Mouse (Mus musculus) embryonic facial prominence, embryonic 14.5 days (tissue): ENCODE measurements at regions not wholly inside any gene's neighbourhood (a gene's known extent, or its start where the extent isn't known, plus 50 kb on each side); places are given as distances from the start of the nearest gene placed in this dataset.

ENCODE experiments used
- ATAC-seq: fragments of 200-750 bp; cut with Nextera tagmentation; 2 replicates; pipeline ENCODE4 v1.8.0; 2017; ENCODE audit warnings: low read depth, moderate number of reproducible peaks, moderate TSS enrichment
- DNase-seq: peaks from one replicate; pipeline ENCODE4 v3.0.0-alpha.2; 2015; ENCODE audit warnings: low spot score
- H3K27ac ChIP-seq: fragments of 300-500 bp; sonication (generic); replicated peaks from 2 replicates; pipeline ENCODE4 v1.5.1; 2014; ENCODE audit warnings: low read depth, mild to moderate bottlenecking, low read length, moderate library complexity
- H3K27me3 ChIP-seq: fragments of 300-500 bp; sonication (generic); replicated peaks from 2 replicates; pipeline ENCODE4 v1.6.1; 2014; ENCODE audit warnings: low read length; ENCODE audit not compliant: control insufficient read depth, insufficient read depth
- H3K36me3 ChIP-seq: fragments of 300-500 bp; sonication (generic); 2 replicates; pipeline ENCODE4 v1.6.1; 2014; ENCODE audit warnings: low read length, mixed read lengths; ENCODE audit not compliant: control insufficient read depth, insufficient read depth
- H3K4me1 ChIP-seq: fragments of 300-500 bp; sonication (generic); 2 replicates; pipeline ENCODE4 v1.6.1; 2014; ENCODE audit warnings: antibody characterized with exemption, low read length; ENCODE audit not compliant: control insufficient read depth, insufficient read depth
- H3K4me2 ChIP-seq: fragments of 300-500 bp; sonication (generic); 2 replicates; pipeline ENCODE4 v1.6.1; 2014; ENCODE audit warnings: low read depth, mild to moderate bottlenecking, low read length, moderate library complexity, mixed read lengths
- H3K4me3 ChIP-seq: fragments of 300-500 bp; sonication (generic); 2 replicates; pipeline ENCODE4 v1.5.1; 2014; ENCODE audit warnings: low read depth, mild to moderate bottlenecking, low read length
- H3K9ac ChIP-seq: fragments of 300-500 bp; sonication (generic); 2 replicates; pipeline ENCODE4 v1.6.1; 2014; ENCODE audit warnings: low read depth, mild to moderate bottlenecking, low read length, moderate library complexity, mixed read lengths
- H3K9me3 ChIP-seq: fragments of 300-500 bp; sonication (generic); 2 replicates; pipeline ENCODE4 v1.6.1; 2016; ENCODE audit warnings: low read length; ENCODE audit not compliant: control insufficient read depth
- WGBS: fragments of 180-500 bp; shearing (Covaris S2); extraction: QIAGEN DNeasy Blood & Tissue Kit; methylation state at CpG from one replicate; pipeline ENCODE4 v1.1.7; 2014; 5-methylcytosine and 5-hydroxymethylcytosine counted together

GRCm38 (mm10) chr11:41157321-41157720 is 402.2 kb upstream of the Ccng1 start:
- H3K9me3 ChIP-seq, result no peaks in the 10 kb centered on the region
- ATAC-seq, result no peak
- no peaks in the 10 kb centered on the region for H3K4me1 ChIP-seq
- DNase-seq, result no peak
- no peak overlapping the region for H3K4me2 ChIP-seq
- 93% methylated on average over 11 of the region's 11 CpGs for WGBS
- H3K9ac ChIP-seq, result no peak overlapping the region
- no peaks in the 10 kb centered on the region for H3K36me3 ChIP-seq
- no peak overlapping the region for H3K27ac ChIP-seq
- no peak overlapping the region for H3K4me3 ChIP-seq
- H3K27me3 ChIP-seq, result no peaks in the 10 kb centered on the region
